Mouse (Mus musculus) heart, postnatal 0 days (tissue): ENCODE measurements around the gene Olfr1392. TPM values are rescaled to one million over a fixed set of nuclear protein-coding genes. Genes with fewer than 3 reads are reported as not detected.

ENCODE experiments used
- ATAC-seq: fragments of 200-750 bp; cut with Nextera tagmentation; 2 replicates; pipeline ENCODE4 v1.8.0; 2017; ENCODE audit warnings: low read depth, moderate number of reproducible peaks, moderate library complexity; ENCODE audit not compliant: insufficient read depth
- DNase-seq: peaks from one replicate; pipeline ENCODE4 v3.0.0-alpha.2; 2016; ENCODE audit warnings: low spot score
- H3K27ac ChIP-seq: fragments of 300-500 bp; sonication (generic); 2 replicates; pipeline ENCODE4 v1.5.1; 2014; ENCODE audit warnings: low read depth, mild to moderate bottlenecking
- H3K27me3 ChIP-seq: fragments of 300-500 bp; sonication (generic); 2 replicates; pipeline ENCODE4 v1.6.1; 2014; ENCODE audit warnings: low read length, mixed read lengths; ENCODE audit not compliant: control insufficient read depth, insufficient read depth
- H3K36me3 ChIP-seq: fragments of 300-500 bp; sonication (generic); replicated peaks from 2 replicates; pipeline ENCODE4 v1.6.1; 2014; ENCODE audit warnings: low read length, mixed read lengths; ENCODE audit not compliant: control insufficient read depth, insufficient read depth
- H3K4me1 ChIP-seq: fragments of 300-500 bp; sonication (generic); 2 replicates; pipeline ENCODE4 v1.6.1; 2014; ENCODE audit warnings: antibody characterized with exemption; ENCODE audit not compliant: control insufficient read depth, insufficient read depth
- H3K4me2 ChIP-seq: fragments of 300-500 bp; sonication (generic); 2 replicates; pipeline ENCODE4 v1.6.1; 2014; ENCODE audit warnings: low read depth, mild to moderate bottlenecking, low read length, moderate library complexity
- H3K4me3 ChIP-seq: fragments of 300-500 bp; sonication (generic); 2 replicates; pipeline ENCODE4 v1.5.1; 2014; ENCODE audit warnings: low read depth, low read length
- H3K9ac ChIP-seq: fragments of 300-500 bp; sonication (generic); replicated peaks from 2 replicates; pipeline ENCODE4 v1.6.1; 2014; ENCODE audit warnings: low read depth, low read length, mixed read lengths
- H3K9me3 ChIP-seq: fragments of 300-500 bp; sonication (generic); replicated peaks from 2 replicates; pipeline ENCODE4 v1.6.1; 2016; ENCODE audit warnings: low read length; ENCODE audit not compliant: control insufficient read depth
- CTCF ChIP-seq: IDR thresholded peaks from 2 replicates; pipeline ENCODE4 v1.5.1; 2016; ENCODE audit warnings: antibody characterized with exemption, control low read depth, low read depth
- EP300 ChIP-seq: IDR thresholded peaks from 2 replicates; pipeline ENCODE4 v1.6.1; 2016; ENCODE audit warnings: antibody characterized with exemption, low read depth
- WGBS: fragments of 180-500 bp; shearing (Covaris S2); extraction: QIAGEN DNeasy Blood & Tissue Kit; methylation state at CpG from one replicate; pipeline ENCODE4 v1.1.7; 2014; 5-methylcytosine and 5-hydroxymethylcytosine counted together
- polyA plus RNA-seq: library from polyadenylated mRNA; unstranded; fragments of >200 nt; fragmentation: Nextera tagmentation; extraction: Ambion mirVana; gene quantifications from 2 replicates; pipeline ENCODE4 v1.2.1, GENCODE M21; 2015
- total RNA-seq: library from RNA; depleted of rRNA; stranded (reverse); fragments of >200 nt; gene quantifications from 2 replicates; pipeline ENCODE4 v1.2.3, GENCODE M21; 2014; ENCODE audit warnings: low replicate concordance

Gene Olfr1392
- total and polyA plus RNA-seq, 2 experiments from 2014 or later, result not detected

- Histone ChIP-seq H3K4me1 (peaks cover 18% of the 10 kb centered on the region), H3K9me3 (no peaks in the 10 kb centered on the region), H3K27ac (no peak overlapping the region), H3K36me3 (no peaks in the 10 kb centered on the region), H3K9ac (no peak overlapping the region), H3K27me3 (no peaks in the 10 kb centered on the region), H3K4me2 (no peak overlapping the region), H3K4me3 (no peak overlapping the region)
- 17% methylated on average over 1 of the region's 1 CpGs for WGBS
- ATAC-seq, result no peak
- no peak for DNase-seq
- no peak for TF ChIP-seq EP300
These were observed 43.6 kb upstream of the Olfr1392 start for GRCm38 (mm10) chr11:49241471-49241870.

GRCm38 (mm10) chr11:49242944-49243626, 42.0 kb upstream of the Olfr1392 start:
- ATAC-seq (no peak), DNase-seq (no peak)
- 22% methylated on average over 11 of the region's 11 CpGs for WGBS
- peak overlapping the region; percentile 77 for H3K4me3 ChIP-seq
- H3K4me2 ChIP-seq, result peak overlapping the region; percentile 73
- peak overlapping the region; percentile 68; the same call in 1 of the 2 replicates for H3K9ac ChIP-seq
- H3K36me3 ChIP-seq, result no peaks in the 10 kb centered on the region
- TF ChIP-seq EP300, result 0 out of 2 replicates have a peak, but pooled peaks have one; percentile 1
- no peak for TF ChIP-seq CTCF
- peaks cover 33% of the 10 kb centered on the region for H3K4me1 ChIP-seq
- no peaks in the 10 kb centered on the region for H3K9me3 ChIP-seq
- peak overlapping the region; percentile 97 for H3K27ac ChIP-seq
- H3K27me3 ChIP-seq, result no peaks in the 10 kb centered on the region

GRCm38 (mm10) chr11:49243727-49244594, 41.1 kb upstream of the Olfr1392 start, which contains the start of gene Mgat1:
Mgat1 (plus strand) TSS chr11:49244191.
- H3K9ac ChIP-seq, result peak within 1 kb of the TSS; percentile 68
- H3K4me1 ChIP-seq, result peaks cover 39% of the 10 kb centered on the region
- H3K27me3 ChIP-seq, result no peaks in the 10 kb centered on the region
- peak within 1 kb of the TSS; percentile 97 for H3K27ac ChIP-seq
- H3K9me3 ChIP-seq, result no peaks in the 10 kb centered on the region
- H3K4me3 ChIP-seq, result peak within 1 kb of the TSS; percentile 77
- H3K36me3 ChIP-seq, result no peaks in the 10 kb centered on the region
- TF ChIP-seq EP300, result 0 out of 2 replicates have a peak, but pooled peaks have one; percentile 13
- TF ChIP-seq CTCF, result peak; percentile 28; the same call in 1 of the 2 replicates
- WGBS, result under 1% methylated on average over 57 of the region's 60 CpGs
- peak; percentile 92 for ATAC-seq
- H3K4me2 ChIP-seq, result peak within 1 kb of the TSS; percentile 73
- DNase-seq, result peak; percentile 98

GRCm38 (mm10) chr11:49244595-49244930, 40.5 kb upstream of the Olfr1392 start:
- 2% methylated on average over 4 of the region's 4 CpGs for WGBS
- TF ChIP-seq CTCF (no peak), EP300 (no peak)
- no peak for ATAC-seq

GRCm38 (mm10) chr11:49245176-49245575, 39.9 kb upstream of the Olfr1392 start:
- no peaks in the 10 kb centered on the region for H3K27me3 ChIP-seq
- TF ChIP-seq CTCF, result no peak
- TF ChIP-seq EP300, result no peak
- 0 out of 2 replicates have a peak overlapping the region, but pooled peaks have one; percentile 0 for H3K9ac ChIP-seq
- peak overlapping the region; percentile 77 for H3K4me3 ChIP-seq
- ATAC-seq, result no peak
- DNase-seq, result no peak
- WGBS, result 17% methylated on average over 7 of the region's 7 CpGs
- H3K4me1 ChIP-seq, result peaks cover 50% of the 10 kb centered on the region
- H3K4me2 ChIP-seq, result peak overlapping the region; percentile 73
- peak overlapping the region; percentile 97 for H3K27ac ChIP-seq
- no peaks in the 10 kb centered on the region for H3K36me3 ChIP-seq
- H3K9me3 ChIP-seq, result no peaks in the 10 kb centered on the region

More at GRCm38 (mm10) chr11:49244595-49244930, 40.5 kb upstream of the Olfr1392 start:
- Histone ChIP-seq H3K4me2 (peak overlapping the region; percentile 73), H3K9me3 (no peaks in the 10 kb centered on the region), H3K9ac (peak overlapping the region; percentile 68; the same call in 1 of the 2 replicates), H3K36me3 (no peaks in the 10 kb centered on the region), H3K4me1 (peaks cover 44% of the 10 kb centered on the region), H3K4me3 (peak overlapping the region; percentile 77), H3K27ac (peak overlapping the region; percentile 97), H3K27me3 (no peaks in the 10 kb centered on the region)
- DNase-seq, result peak; percentile 35
